Mouse (Mus musculus) left cerebral cortex, postnatal 36 days (tissue): ENCODE measurements around the gene Spata2. TPM values are rescaled to one million over a fixed set of nuclear protein-coding genes. Genes with fewer than 3 reads are reported as not detected.

Source experiments
- DNase-seq, 2 experiments: peaks; one replicate each; pipeline ENCODE4 v3.0.0; 2021 to 2022; ENCODE audit warnings: low spot score in 2 of 2, mixed read lengths in 1 of 2
- intact Hi-C: fragments of 180-260 bp; cut with DNase I; formaldehyde crosslinking; loops from one replicate; pipeline ENCODE4 v1.15.1; 2025
- total RNA-seq, 2 experiments: library from RNA; stranded (reverse); gene quantifications; 2 replicates each; pipeline ENCODE4 v1.2.3; 2021

Gene Spata2
- 10 to 100 TPM; 73.6 to 79.8 TPM for total RNA-seq

GRCm38 (mm10) chr2:167492713-167493636 lies at the start of gene Spata2:
Gene Spata2, minus strand, starts transcription at chr2:167492887.
- intact Hi-C loops: no loop called here
- DNase-seq: peak; percentile 96

GRCm38 (mm10) chr2:167542361-167542760 lies 49.7 kb upstream of the Spata2 start:
- no peak for DNase-seq
- intact Hi-C loops: no loop called here

- no peak for DNase-seq
- intact Hi-C loops: no loop called here
These were observed 49.1 kb upstream of the Spata2 start for GRCm38 (mm10) chr2:167541761-167542160.

- intact Hi-C loops: no loop called here
- no peak for DNase-seq
These were observed 48.6 kb upstream of the Spata2 start for GRCm38 (mm10) chr2:167541324-167541723.

- no peak for DNase-seq
- intact Hi-C loops: no loop called here
These were observed 47.9 kb upstream of the Spata2 start for GRCm38 (mm10) chr2:167540477-167541110.

GRCm38 (mm10) chr2:167539536-167540476 lies 47.1 kb upstream of the Spata2 start:
- no peak for DNase-seq
- intact Hi-C loops: loop anchor here (10.0 kb wide), 1 partner anchor 355 kb away; no protein-coding TSS in a partner anchor

- no peak for DNase-seq
These were observed 46.1 kb upstream of the Spata2 start for GRCm38 (mm10) chr2:167538671-167539306.

GRCm38 (mm10) chr2:167537476-167538297 lies 45.0 kb upstream of the Spata2 start, which contains the start of gene Snai1:
Gene Snai1, plus strand, starts transcription at chr2:167538195.
- intact Hi-C loops: loop anchor here (1.0 to 10.0 kb wide), 2 partner anchors 68 to 357 kb away; no protein-coding TSS in a partner anchor
- DNase-seq: peak; percentile 70 to 76

More at GRCm38 (mm10) chr2:167538671-167539306, 46.1 kb upstream of the Spata2 start:
- intact Hi-C loops: loop anchor here (1.0 to 10.0 kb wide), 2 partner anchors 67 to 356 kb away; no protein-coding TSS in a partner anchor

GRCm38 (mm10) chr2:167536320-167536945 lies 43.7 kb upstream of the Spata2 start:
- intact Hi-C loops: loop anchor here (10.0 kb wide), 1 partner anchor 358 kb away; no protein-coding TSS in a partner anchor
- no peak for DNase-seq

GRCm38 (mm10) chr2:167533880-167534279 lies 41.2 kb upstream of the Spata2 start:
- intact Hi-C loops: loop anchor here (1.0 to 10.0 kb wide), 3 partner anchors 71 to 361 kb away; no protein-coding TSS in a partner anchor
- DNase-seq: no peak

GRCm38 (mm10) chr2:167532131-167532530 lies 39.4 kb upstream of the Spata2 start:
- intact Hi-C loops: loop anchor here (5.0 to 10.0 kb wide), 2 partner anchors 140 to 363 kb away; no protein-coding TSS in a partner anchor
- DNase-seq: no peak

GRCm38 (mm10) chr2:167530536-167530935 lies 37.8 kb upstream of the Spata2 start:
- intact Hi-C loops: loop anchor here (5.0 to 10.0 kb wide), 2 partner anchors 142 to 364 kb away; no protein-coding TSS in a partner anchor
- DNase-seq: no peak

- intact Hi-C loops: loop anchor here (5.0 to 10.0 kb wide), 2 partner anchors 142 to 365 kb away; no protein-coding TSS in a partner anchor
- DNase-seq: no peak
These were observed 37.3 kb upstream of the Spata2 start for GRCm38 (mm10) chr2:167529935-167530513.

GRCm38 (mm10) chr2:167528278-167528677 lies 35.6 kb upstream of the Spata2 start:
- intact Hi-C loops: no loop called here

GRCm38 (mm10) chr2:167519606-167520252 lies 27.0 kb upstream of the Spata2 start:
- intact Hi-C loops: no loop called here
- DNase-seq: no peak

More at GRCm38 (mm10) chr2:167528278-167528677, 35.6 kb upstream of the Spata2 start:
- DNase-seq: no peak

- intact Hi-C loops: no loop called here
- DNase-seq: no peak
These were observed 23.0 kb upstream of the Spata2 start for GRCm38 (mm10) chr2:167515688-167516087.
